ENCODE assay signal across 18 mouse cellular contexts in the genomic region with DNA sequence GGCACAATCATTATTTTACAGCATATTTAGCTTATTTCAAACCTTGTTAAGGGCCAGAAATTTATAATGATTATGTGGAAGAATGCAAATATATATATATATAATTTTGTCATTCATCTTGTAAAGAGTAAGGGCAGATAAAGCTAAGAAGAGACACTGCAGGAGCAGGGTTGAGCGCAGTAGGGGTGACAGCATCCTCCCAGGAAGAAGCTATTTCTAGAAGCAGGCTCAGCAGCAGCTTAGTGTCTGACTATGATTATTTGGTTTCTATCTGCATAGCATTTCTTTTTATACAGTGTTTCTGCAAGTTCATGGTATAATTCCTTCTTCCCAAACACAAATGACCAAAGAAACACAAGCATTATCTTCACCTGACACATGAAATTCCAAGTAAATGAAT.
"Had no signal": no experiment of that assay in that cellular context is flagged by ENCODE, and none has a peak within 500 bp of the region (broad histone marks: within the 10 kb centered on the region; RNA-seq: fewer than 3 reads in every experiment).

No protein-coding gene starts in this region.

- DNase-seq: lung, adult 18-20 months; lung, embryonic 14.5 days; lung, postnatal 14 days; lung, postnatal 36 days; retina, postnatal 1 day; right cerebral cortex, adult 18-20 months; right cerebral cortex, postnatal 25 days; right cerebral cortex, postnatal 4 days; spleen, adult 18-20 months; thymus, adult 18-20 months; thymus, postnatal 14 days; thymus, postnatal 36 days had no signal

- H3K27ac ChIP-seq: macrophage; midbrain, embryonic 13.5 days; midbrain, embryonic 15.5 days; neural tube, embryonic 12.5 days had no signal

- ATAC-seq: midbrain, embryonic 13.5 days; midbrain, embryonic 15.5 days had no signal

- H3K27me3 ChIP-seq: megakaryocyte, embryonic 14.5 days; midbrain, embryonic 13.5 days; midbrain, embryonic 15.5 days; neural tube, embryonic 12.5 days had no signal

- H3K4me3 ChIP-seq: megakaryocyte, embryonic 14.5 days; midbrain, embryonic 13.5 days; midbrain, embryonic 15.5 days; neural tube, embryonic 12.5 days had no signal

- H3K9ac ChIP-seq: lung, embryonic 14.5 days; midbrain, embryonic 13.5 days; midbrain, embryonic 15.5 days; neural tube, embryonic 12.5 days had no signal

- H3K4me2 ChIP-seq: lung, embryonic 14.5 days; midbrain, embryonic 11.5 days; midbrain, embryonic 13.5 days; midbrain, embryonic 15.5 days; neural tube, embryonic 12.5 days had no signal

- H3K9me3 ChIP-seq: megakaryocyte, embryonic 14.5 days; midbrain, embryonic 13.5 days; midbrain, embryonic 15.5 days; neural tube, embryonic 12.5 days had no signal

- H3K36me3 ChIP-seq: midbrain, embryonic 13.5 days; midbrain, embryonic 15.5 days; neural tube, embryonic 12.5 days had no signal

- H3K4me1 ChIP-seq: megakaryocyte, embryonic 14.5 days; midbrain, embryonic 13.5 days; midbrain, embryonic 15.5 days; neural tube, embryonic 12.5 days had no signal
